In genomic region chr1:171387099-171387498, GRCm38 (mm10) we compare ENCODE assay signal across 9 mouse cellular contexts. TPM values are rescaled to one million over a fixed set of nuclear protein-coding genes. Genes with fewer than 3 reads are reported as not detected.
DNase-seq lines count a peak whose midpoint lies in the region; ATAC-seq lines count a peak whose summit lies in the region.
"Had no signal": no experiment of that assay in that cellular context is flagged by ENCODE, and none has a peak within 500 bp of the region (broad histone marks: within the 10 kb centered on the region; RNA-seq: fewer than 3 reads in every experiment).

No protein-coding gene starts in this region.

- H3K4me1 ChIP-seq in embryonic facial prominence, embryonic 11.5 days (ENCODE audit: control insufficient read depth, insufficient read depth, low read length) = no peaks in the 10 kb centered on the region
- H3K4me1 ChIP-seq: neural tube, embryonic 13.5 days had no signal

- H3K4me2 ChIP-seq in embryonic facial prominence, embryonic 11.5 days (ENCODE audit: low read depth, low read length) = no peak overlapping the region
- H3K4me2 ChIP-seq: neural tube, embryonic 13.5 days had no signal

- H3K27me3 ChIP-seq in embryonic facial prominence, embryonic 11.5 days (ENCODE audit: control insufficient read depth, insufficient read depth, low read length) = no peaks in the 10 kb centered on the region

- no peak overlapping the region for H3K9ac ChIP-seq in embryonic facial prominence, embryonic 11.5 days (replicated peaks; ENCODE audit: low read length)
- H3K9ac ChIP-seq: neural tube, embryonic 13.5 days had no signal

- peak; percentile 64 to 77 for DNase-seq in kidney, postnatal 4 days
- no peak for DNase-seq in kidney, adult 9 months
- peak; percentile 51 for DNase-seq in NIH3T3 (ENCODE audit: low read depth)
- DNase-seq in embryonic facial prominence, embryonic 11.5 days (ENCODE audit: low spot score) = peak; percentile 64
- DNase-seq in retina, embryonic 14.5 days (ENCODE audit: low spot score) = peak; percentile 69
- no peak for DNase-seq in gastrocnemius, postnatal 10 days
- no peak for DNase-seq in gastrocnemius, adult 18-20 months (ENCODE audit: low spot score)
- DNase-seq in left cerebral cortex, adult 9 months (ENCODE audit: low spot score in 2 of 2) = no peak

- no peaks in the 10 kb centered on the region for H3K36me3 ChIP-seq in embryonic facial prominence, embryonic 11.5 days (replicated peaks; ENCODE audit: control insufficient read depth, insufficient read depth, low read depth, low read length)
- H3K36me3 ChIP-seq: neural tube, embryonic 13.5 days had no signal

- no peaks in the 10 kb centered on the region for H3K9me3 ChIP-seq in embryonic facial prominence, embryonic 11.5 days (replicated peaks; ENCODE audit: control insufficient read depth, low read length)
- H3K9me3 ChIP-seq: neural tube, embryonic 13.5 days had no signal

- ATAC-seq in embryonic facial prominence, embryonic 11.5 days (replicated peaks; ENCODE audit: insufficient number of reproducible peaks, low FRiP score, low TSS enrichment, low read depth) = no peak

- 12% methylated on average over 6 of the region's 6 CpGs for WGBS in embryonic facial prominence, embryonic 11.5 days

- no peak overlapping the region for H3K27ac ChIP-seq in embryonic facial prominence, embryonic 11.5 days (replicated peaks; ENCODE audit: low read depth, low read length)
- H3K27ac ChIP-seq: neural tube, embryonic 13.5 days had no signal

- H3K4me3 ChIP-seq in embryonic facial prominence, embryonic 11.5 days (ENCODE audit: low read depth, low read length) = no peak overlapping the region
- H3K4me3 ChIP-seq: neural tube, embryonic 13.5 days had no signal

RNA-seq across cellular contexts. Expression of gene Arhgap30, which starts 1.7 kb away (rescaled TPM):
- polyA plus RNA-seq in embryonic facial prominence, embryonic 11.5 days (2014; fragmentation: Nextera tagmentation; extraction: Ambion mirVana) = 0.39 and 0.52 TPM in 2 replicates
- 1 to 10 TPM; 1.7 to 2.3 TPM for total RNA-seq in gastrocnemius, postnatal 10 days (2021)
- total RNA-seq in gastrocnemius, adult 18-20 months (2021) = under 1 TPM; 0.53 to 0.90 TPM

RNA-seq across cellular contexts. Expression of gene Nectin4, which starts 17.2 kb away (rescaled TPM):
- 2.4 and 2.5 TPM in 2 replicates for polyA plus RNA-seq in embryonic facial prominence, embryonic 11.5 days (2014; fragmentation: Nextera tagmentation; extraction: Ambion mirVana)
- under 1 TPM; 0.07 to 0.20 TPM for total RNA-seq in gastrocnemius, postnatal 10 days (2021)
- total RNA-seq in gastrocnemius, adult 18-20 months (2021) = not detected

RNA-seq across cellular contexts. Expression of gene Usf1, which starts 24.0 kb away (rescaled TPM):
- polyA plus RNA-seq in embryonic facial prominence, embryonic 11.5 days (2014; fragmentation: Nextera tagmentation; extraction: Ambion mirVana) = 101 and 108 TPM in 2 replicates
- 10 to 100 TPM; 31.5 to 32.4 TPM for total RNA-seq in gastrocnemius, postnatal 10 days (2021)
- 10 to 100 TPM; 24.7 to 26.1 TPM for total RNA-seq in gastrocnemius, adult 18-20 months (2021)

RNA-seq across cellular contexts. Expression of gene Klhdc9, which starts 26.5 kb away (rescaled TPM):
- polyA plus RNA-seq in embryonic facial prominence, embryonic 11.5 days (2014; fragmentation: Nextera tagmentation; extraction: Ambion mirVana) = 1.2 and 1.4 TPM in 2 replicates
- under 1 TPM; 0.31 to 0.61 TPM for total RNA-seq in gastrocnemius, postnatal 10 days (2021)
- total RNA-seq in gastrocnemius, adult 18-20 months (2021) = not detected

RNA-seq across cellular contexts. Expression of gene Tstd1, which starts 31.6 kb away (rescaled TPM):
- 2.2 and 3.2 TPM in 2 replicates for polyA plus RNA-seq in embryonic facial prominence, embryonic 11.5 days (2014; fragmentation: Nextera tagmentation; extraction: Ambion mirVana)
- under 1 TPM; 0.82 to 0.90 TPM for total RNA-seq in gastrocnemius, postnatal 10 days (2021)
- total RNA-seq in gastrocnemius, adult 18-20 months (2021) = under 1 TPM; 0.48 to 0.93 TPM

Comparison
In these comparisons a context has a peak if more than half of its experiments do, and no peak if none do; other contexts are left out.
1. DNase-seq: peak in kidney, postnatal 4 days (2 of 2), NIH3T3 (single experiment), embryonic facial prominence, embryonic 11.5 days (single experiment) and retina, embryonic 14.5 days (single experiment); none in kidney, adult 9 months (single experiment), gastrocnemius, postnatal 10 days (single experiment), gastrocnemius, adult 18-20 months (single experiment) and left cerebral cortex, adult 9 months (0 of 2).